Mouse (Mus musculus): Measurements from ENCODE around the gene Aqp6. TPM values are rescaled to one million over a fixed set of nuclear protein-coding genes. Genes with fewer than 3 reads are reported as not detected.
A peak's percentile ranks its signal among the peaks of the same experiment; 100 is the strongest.

Aqp6 gene
- polyA plus RNA-seq, 1 experiment from 2014 or later, result not detected

DNA sequence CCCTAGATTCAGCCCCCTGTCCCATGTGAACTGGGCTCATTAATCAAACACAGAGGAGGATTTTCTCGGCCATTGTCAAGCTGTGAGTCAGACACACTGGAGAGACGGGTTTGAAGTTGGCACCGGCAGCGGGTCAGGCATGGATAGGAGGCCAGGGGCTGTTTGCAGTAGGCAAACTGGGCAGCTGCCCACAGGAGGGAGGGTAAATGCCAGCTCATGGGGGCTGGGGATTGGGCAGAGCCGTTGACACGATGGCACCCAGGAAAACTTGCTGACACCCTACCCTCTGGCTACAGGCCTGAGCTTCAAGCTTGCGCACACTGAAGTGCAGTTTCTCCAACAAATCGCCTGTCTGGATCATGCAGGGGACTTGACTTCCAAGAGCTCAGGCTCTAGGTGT lies 9.0 kb upstream of the Aqp6 start:
- no peaks in the 10 kb centered on the region for H3K36me3 ChIP-seq (replicated peaks; ENCODE audit: control insufficient read depth, insufficient read depth, low read depth, low read length)
- no peak overlapping the region for H3K27ac ChIP-seq (replicated peaks; ENCODE audit: low read depth, low read length)
- peaks cover 79% of the 10 kb centered on the region for H3K27me3 ChIP-seq (ENCODE audit: control insufficient read depth, insufficient read depth, low read length)
- no peak overlapping the region for H3K4me3 ChIP-seq (ENCODE audit: low read depth, low read length)
- no peaks in the 10 kb centered on the region for H3K9me3 ChIP-seq (replicated peaks; ENCODE audit: control insufficient read depth, low read length)
- WGBS, result 78% methylated on average over 8 of the region's 8 CpGs
- H3K9ac ChIP-seq (replicated peaks; ENCODE audit: low read length), result no peak overlapping the region
- ATAC-seq (replicated peaks; ENCODE audit: insufficient number of reproducible peaks, low FRiP score, low TSS enrichment, low read depth), result no peak
- no peak overlapping the region for H3K4me2 ChIP-seq (ENCODE audit: low read depth, low read length)
- DNase-seq (ENCODE audit: low spot score), result no peak
- peaks cover 2% of the 10 kb centered on the region; the same call in 1 of the 2 replicates for H3K4me1 ChIP-seq (ENCODE audit: control insufficient read depth, insufficient read depth, low read length)

DNA sequence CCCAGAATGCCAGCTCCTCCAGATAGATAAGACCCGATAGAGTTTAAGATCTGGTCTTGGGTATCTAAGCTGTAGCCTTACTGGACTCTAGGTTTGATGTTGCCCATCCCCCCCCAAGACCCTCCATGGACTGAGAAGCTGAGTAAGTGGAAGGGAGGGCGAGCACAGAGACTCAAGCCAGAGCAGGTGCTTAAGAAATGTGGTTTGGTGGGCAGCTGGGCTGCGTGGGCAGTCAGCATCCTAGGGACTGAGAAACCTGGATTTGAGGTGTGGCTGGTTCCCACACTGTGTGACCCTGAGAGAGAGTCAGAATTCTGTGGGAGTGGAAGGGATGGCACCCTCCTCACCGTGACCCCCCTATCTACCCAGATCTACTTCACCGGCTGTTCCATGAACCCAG lies 8.3 kb upstream of the Aqp6 start:
- Histone ChIP-seq H3K4me2 (ENCODE audit: low read depth, low read length) (no peak overlapping the region), H3K36me3 (replicated peaks; ENCODE audit: control insufficient read depth, insufficient read depth, low read depth, low read length) (no peaks in the 10 kb centered on the region), H3K9ac (replicated peaks; ENCODE audit: low read length) (no peak overlapping the region), H3K27ac (replicated peaks; ENCODE audit: low read depth, low read length) (no peak overlapping the region), H3K9me3 (replicated peaks; ENCODE audit: control insufficient read depth, low read length) (no peaks in the 10 kb centered on the region), H3K27me3 (ENCODE audit: control insufficient read depth, insufficient read depth, low read length) (peaks cover 76% of the 10 kb centered on the region), H3K4me3 (ENCODE audit: low read depth, low read length) (no peak overlapping the region), H3K4me1 (ENCODE audit: control insufficient read depth, insufficient read depth, low read length) (peaks cover 2% of the 10 kb centered on the region; the same call in 1 of the 2 replicates)
- DNase-seq (ENCODE audit: low spot score) (no peak), ATAC-seq (replicated peaks; ENCODE audit: insufficient number of reproducible peaks, low FRiP score, low TSS enrichment, low read depth) (no peak)
- WGBS, result 88% methylated on average over 5 of the region's 5 CpGs

DNA sequence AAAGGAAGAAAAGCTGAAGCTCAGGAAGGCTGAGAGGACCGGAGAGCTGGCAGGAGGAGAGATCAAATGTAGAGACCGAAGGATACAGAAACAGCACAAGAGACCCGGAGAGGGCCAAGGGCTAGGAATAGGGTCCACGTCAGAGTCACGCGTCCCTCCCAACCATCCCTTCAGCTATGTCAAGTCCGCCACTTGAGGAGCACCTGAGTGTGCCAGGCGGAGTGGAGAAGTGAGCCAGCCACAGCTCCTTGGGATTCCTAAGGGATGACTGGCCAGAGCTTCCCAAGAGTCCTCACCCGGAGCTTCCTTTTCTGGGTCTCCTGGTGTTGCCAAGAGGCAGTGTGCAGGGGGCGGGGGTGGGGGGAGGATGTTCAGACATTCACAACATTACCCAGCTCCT lies 6.2 kb upstream of the Aqp6 start:
- DNase-seq (ENCODE audit: low spot score) (no peak), ATAC-seq (replicated peaks; ENCODE audit: insufficient number of reproducible peaks, low FRiP score, low TSS enrichment, low read depth) (no peak)
- Histone ChIP-seq H3K4me3 (ENCODE audit: low read depth, low read length) (no peak overlapping the region), H3K9me3 (replicated peaks; ENCODE audit: control insufficient read depth, low read length) (no peaks in the 10 kb centered on the region), H3K9ac (replicated peaks; ENCODE audit: low read length) (no peak overlapping the region), H3K4me2 (ENCODE audit: low read depth, low read length) (no peak overlapping the region), H3K27me3 (ENCODE audit: control insufficient read depth, insufficient read depth, low read length) (peaks cover 61% of the 10 kb centered on the region), H3K4me1 (ENCODE audit: control insufficient read depth, insufficient read depth, low read length) (peaks cover 2% of the 10 kb centered on the region; the same call in 1 of the 2 replicates), H3K27ac (replicated peaks; ENCODE audit: low read depth, low read length) (no peak overlapping the region), H3K36me3 (replicated peaks; ENCODE audit: control insufficient read depth, insufficient read depth, low read depth, low read length) (no peaks in the 10 kb centered on the region)
- WGBS, result 77% methylated on average over 10 of the region's 10 CpGs

DNA sequence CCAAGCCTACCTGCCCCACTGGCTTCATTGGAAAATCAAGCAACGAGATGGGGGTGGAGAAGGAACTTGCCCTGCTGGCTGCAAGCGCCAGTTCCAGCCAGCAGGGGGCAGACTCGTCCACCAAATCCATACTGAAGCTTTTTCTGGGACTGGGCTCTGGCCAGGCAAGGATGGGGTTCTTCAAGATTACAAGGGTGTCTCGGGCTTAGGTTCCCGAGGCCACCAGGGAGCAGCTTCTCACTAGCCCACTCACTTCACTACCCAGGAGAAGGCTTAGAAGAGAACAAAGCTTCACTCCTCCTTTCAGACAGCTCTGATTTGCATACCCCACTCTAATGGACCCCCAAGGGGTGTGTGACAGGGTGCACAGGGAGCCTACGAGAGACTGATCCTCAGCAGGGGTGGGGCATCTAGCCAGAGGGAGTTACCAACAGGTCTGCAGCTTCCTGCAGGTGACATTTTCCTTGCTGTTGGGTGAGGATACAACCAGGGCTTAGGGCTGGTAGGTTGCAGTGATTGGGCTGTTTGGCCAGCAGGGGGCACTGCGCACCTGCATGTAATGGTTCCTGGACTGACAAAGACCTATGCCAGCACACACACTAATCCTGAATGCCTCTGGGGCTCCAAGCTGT lies 5.0 kb upstream of the Aqp6 start:
- Histone ChIP-seq H3K27me3 (ENCODE audit: control insufficient read depth, insufficient read depth, low read length) (peaks cover 52% of the 10 kb centered on the region), H3K36me3 (replicated peaks; ENCODE audit: control insufficient read depth, insufficient read depth, low read depth, low read length) (no peaks in the 10 kb centered on the region), H3K4me1 (ENCODE audit: control insufficient read depth, insufficient read depth, low read length) (no peaks in the 10 kb centered on the region), H3K4me3 (ENCODE audit: low read depth, low read length) (no peak overlapping the region), H3K9ac (replicated peaks; ENCODE audit: low read length) (no peak overlapping the region), H3K4me2 (ENCODE audit: low read depth, low read length) (no peak overlapping the region), H3K27ac (replicated peaks; ENCODE audit: low read depth, low read length) (no peak overlapping the region), H3K9me3 (replicated peaks; ENCODE audit: control insufficient read depth, low read length) (no peaks in the 10 kb centered on the region)
- DNase-seq (ENCODE audit: low spot score) (peak; percentile 89), ATAC-seq (replicated peaks; ENCODE audit: insufficient number of reproducible peaks, low FRiP score, low TSS enrichment, low read depth) (peak; percentile 78)
- under 1% methylated on average over 7 of the region's 7 CpGs for WGBS

DNA sequence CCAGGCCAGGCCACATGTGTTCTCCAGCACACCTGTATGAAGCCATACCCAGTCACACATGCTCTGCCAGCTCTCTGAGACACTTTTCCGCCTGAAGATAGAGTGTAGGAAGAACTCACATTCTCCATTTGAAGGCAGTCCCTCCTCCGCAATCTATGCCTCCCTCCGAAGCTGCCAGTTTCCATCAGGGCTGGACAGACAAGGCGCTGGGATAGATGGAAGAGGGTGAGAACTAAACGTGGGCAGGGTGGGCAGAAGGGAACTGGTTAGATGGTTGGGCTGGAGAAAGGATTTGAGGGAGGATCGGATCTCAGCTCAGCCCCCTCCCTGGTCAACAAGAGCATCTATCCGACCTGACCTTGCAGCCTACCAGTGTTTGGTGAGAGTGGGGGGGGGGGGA lies 4.4 kb upstream of the Aqp6 start:
- no peak overlapping the region for H3K4me3 ChIP-seq (ENCODE audit: low read depth, low read length)
- 56% methylated on average over 7 of the region's 7 CpGs for WGBS
- H3K27ac ChIP-seq (replicated peaks; ENCODE audit: low read depth, low read length), result no peak overlapping the region
- H3K36me3 ChIP-seq (replicated peaks; ENCODE audit: control insufficient read depth, insufficient read depth, low read depth, low read length), result no peaks in the 10 kb centered on the region
- no peaks in the 10 kb centered on the region for H3K4me1 ChIP-seq (ENCODE audit: control insufficient read depth, insufficient read depth, low read length)
- H3K9ac ChIP-seq (replicated peaks; ENCODE audit: low read length), result no peak overlapping the region
- H3K9me3 ChIP-seq (replicated peaks; ENCODE audit: control insufficient read depth, low read length), result no peaks in the 10 kb centered on the region
- no peak for ATAC-seq (replicated peaks; ENCODE audit: insufficient number of reproducible peaks, low FRiP score, low TSS enrichment, low read depth)
- no peak for DNase-seq (ENCODE audit: low spot score)
- peaks cover 48% of the 10 kb centered on the region for H3K27me3 ChIP-seq (ENCODE audit: control insufficient read depth, insufficient read depth, low read length)
- H3K4me2 ChIP-seq (ENCODE audit: low read depth, low read length), result no peak overlapping the region

DNA sequence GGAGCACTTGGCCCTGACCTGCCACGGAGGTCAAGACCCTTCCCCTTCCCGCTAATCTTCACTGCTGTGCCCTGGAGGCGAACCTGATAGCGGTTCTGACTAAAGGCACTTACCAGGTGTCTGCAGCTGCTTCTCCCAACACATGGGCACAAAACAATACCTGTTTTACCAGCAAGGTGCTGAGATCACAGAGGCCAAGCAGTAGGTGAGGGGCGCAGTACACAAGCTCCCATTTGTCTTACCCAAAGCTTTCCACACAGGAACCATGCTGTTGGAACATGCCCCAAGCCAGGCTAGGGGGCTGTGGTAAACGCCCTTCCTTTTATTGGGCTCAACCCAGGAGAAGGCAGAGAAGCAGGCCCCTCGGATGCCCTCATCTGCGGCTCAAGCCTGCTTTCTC lies 3.6 kb upstream of the Aqp6 start:
- Histone ChIP-seq H3K36me3 (replicated peaks; ENCODE audit: control insufficient read depth, insufficient read depth, low read depth, low read length) (no peaks in the 10 kb centered on the region), H3K4me1 (ENCODE audit: control insufficient read depth, insufficient read depth, low read length) (no peaks in the 10 kb centered on the region), H3K4me3 (ENCODE audit: low read depth, low read length) (no peak overlapping the region), H3K4me2 (ENCODE audit: low read depth, low read length) (no peak overlapping the region), H3K9ac (replicated peaks; ENCODE audit: low read length) (no peak overlapping the region), H3K9me3 (replicated peaks; ENCODE audit: control insufficient read depth, low read length) (no peaks in the 10 kb centered on the region), H3K27ac (replicated peaks; ENCODE audit: low read depth, low read length) (no peak overlapping the region), H3K27me3 (ENCODE audit: control insufficient read depth, insufficient read depth, low read length) (peaks cover 40% of the 10 kb centered on the region)
- 41% methylated on average over 8 of the region's 8 CpGs for WGBS
- ATAC-seq (replicated peaks; ENCODE audit: insufficient number of reproducible peaks, low FRiP score, low TSS enrichment, low read depth) (no peak), DNase-seq (ENCODE audit: low spot score) (no peak)

DNA sequence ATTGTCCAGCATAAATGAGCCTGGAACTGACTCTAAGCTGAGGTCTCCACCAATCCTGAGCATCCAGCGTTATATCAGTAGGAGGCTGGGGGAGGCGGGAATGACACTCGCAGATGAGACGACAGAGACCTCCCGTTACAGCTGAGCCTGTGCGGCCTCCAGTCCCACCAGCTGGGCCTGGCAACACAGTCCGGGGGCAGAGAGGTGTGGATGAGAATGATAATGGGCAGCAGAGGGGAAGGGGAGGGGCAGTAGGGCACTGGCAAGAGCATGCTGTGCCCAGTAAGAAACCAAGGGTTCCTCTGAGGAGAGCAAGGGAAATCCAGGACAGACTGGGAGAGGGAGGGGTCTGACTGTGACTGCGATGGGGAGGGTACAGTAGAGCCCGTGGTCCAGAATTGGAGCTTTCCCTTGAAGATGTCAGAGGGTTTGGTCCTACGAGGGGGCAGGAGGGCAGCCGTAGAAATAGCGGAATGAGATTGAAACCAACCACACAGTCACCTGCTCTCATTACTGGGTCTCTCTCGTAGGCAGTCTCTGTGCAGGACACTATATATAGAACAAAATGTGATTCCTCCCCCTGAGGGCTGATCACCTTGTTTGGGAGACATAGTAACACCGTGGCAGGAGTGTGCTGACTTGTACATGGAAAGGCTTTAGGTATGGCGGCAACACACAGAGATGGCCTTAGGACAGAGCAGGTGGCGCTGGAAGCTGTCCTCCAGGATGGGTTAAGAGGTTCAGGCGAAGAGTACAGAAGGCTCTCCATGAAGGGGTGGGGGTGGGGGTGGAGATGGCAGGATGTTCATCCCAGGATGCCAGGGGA lies 1.7 kb upstream of the Aqp6 start:
- no peak overlapping the region for H3K9ac ChIP-seq (replicated peaks; ENCODE audit: low read length)

DNA sequence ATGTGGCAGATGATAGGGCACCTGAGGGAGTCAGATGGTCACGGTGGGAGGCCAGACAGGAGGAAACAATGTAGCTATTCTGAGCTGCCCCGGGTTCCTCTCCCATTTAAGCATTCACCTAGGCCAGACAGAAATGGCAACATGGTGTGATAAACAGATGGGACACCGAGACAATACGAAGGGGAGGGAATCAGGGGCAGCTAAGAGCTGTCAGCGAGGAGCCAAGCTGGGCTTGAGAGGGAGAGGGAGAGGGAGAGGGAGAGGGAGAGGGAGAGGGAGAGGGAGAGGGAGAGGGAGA lies 572 bp downstream of the Aqp6 start:
- no peak for ATAC-seq (replicated peaks; ENCODE audit: insufficient number of reproducible peaks, low FRiP score, low TSS enrichment, low read depth)
- no peak for DNase-seq (ENCODE audit: low spot score)
- Histone ChIP-seq H3K9me3 (replicated peaks; ENCODE audit: control insufficient read depth, low read length) (no peaks in the 10 kb centered on the region), H3K4me2 (ENCODE audit: low read depth, low read length) (no peak overlapping the region), H3K36me3 (replicated peaks; ENCODE audit: control insufficient read depth, insufficient read depth, low read depth, low read length) (no peaks in the 10 kb centered on the region), H3K9ac (replicated peaks; ENCODE audit: low read length) (no peak overlapping the region), H3K4me3 (ENCODE audit: low read depth, low read length) (no peak overlapping the region), H3K27me3 (ENCODE audit: control insufficient read depth, insufficient read depth, low read length) (peaks cover 16% of the 10 kb centered on the region), H3K4me1 (ENCODE audit: control insufficient read depth, insufficient read depth, low read length) (no peaks in the 10 kb centered on the region), H3K27ac (replicated peaks; ENCODE audit: low read depth, low read length) (no peak overlapping the region)
- 22% methylated on average over 5 of the region's 5 CpGs for WGBS

More for the DNA sequence above, 1.7 kb upstream of the Aqp6 start:
- Histone ChIP-seq H3K4me2 (ENCODE audit: low read depth, low read length) (no peak overlapping the region), H3K27me3 (ENCODE audit: control insufficient read depth, insufficient read depth, low read length) (peaks cover 22% of the 10 kb centered on the region), H3K27ac (replicated peaks; ENCODE audit: low read depth, low read length) (no peak overlapping the region), H3K4me3 (ENCODE audit: low read depth, low read length) (no peak overlapping the region), H3K36me3 (replicated peaks; ENCODE audit: control insufficient read depth, insufficient read depth, low read depth, low read length) (no peaks in the 10 kb centered on the region), H3K9me3 (replicated peaks; ENCODE audit: control insufficient read depth, low read length) (no peaks in the 10 kb centered on the region), H3K4me1 (ENCODE audit: control insufficient read depth, insufficient read depth, low read length) (no peaks in the 10 kb centered on the region)
- DNase-seq (ENCODE audit: low spot score) (no peak), ATAC-seq (replicated peaks; ENCODE audit: insufficient number of reproducible peaks, low FRiP score, low TSS enrichment, low read depth) (no peak)
- 59% methylated on average over 17 of the region's 17 CpGs for WGBS
